Mouse (Mus musculus): ENCODE measurements at regions not wholly inside any gene's neighbourhood (a gene's known extent, or its start where the extent isn't known, plus 50 kb on each side); places are given as distances from the start of the nearest gene placed in this dataset.
A peak's percentile ranks its signal among the peaks of the same experiment; 100 is the strongest.

DNA sequence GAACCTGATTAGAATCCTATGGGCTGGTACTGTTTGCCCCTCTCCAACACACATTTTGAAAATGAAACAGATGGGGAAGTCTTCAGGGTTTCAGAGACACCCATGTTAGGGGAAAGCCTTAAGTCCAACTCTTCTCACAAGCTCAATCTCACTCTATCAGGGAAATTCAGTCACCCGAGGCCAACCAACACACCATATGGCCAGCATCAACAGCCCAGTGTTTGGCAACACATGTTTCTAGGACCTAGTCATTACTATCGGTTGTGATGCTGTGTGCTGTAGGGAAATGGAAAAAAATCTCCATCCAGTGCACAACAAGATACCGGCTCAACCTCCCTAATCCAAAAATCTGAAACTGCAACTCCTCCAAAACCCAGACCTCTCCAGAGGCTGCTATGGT lies 124.6 kb upstream of the Ly86 start:
- H3K4me3 ChIP-seq (ENCODE audit: low read depth, low read length), result no peak overlapping the region
- no peak for ATAC-seq (replicated peaks; ENCODE audit: low FRiP score)
- H3K4me1 ChIP-seq (replicated peaks; ENCODE audit: control insufficient read depth, insufficient read depth, low read length), result no peaks in the 10 kb centered on the region
- WGBS, result 88% methylated on average over 3 of the region's 3 CpGs
- DNase-seq (ENCODE audit: low spot score), result no peak
- H3K27me3 ChIP-seq (ENCODE audit: control insufficient read depth, insufficient read depth, low read length), result no peaks in the 10 kb centered on the region
- H3K36me3 ChIP-seq (ENCODE audit: control insufficient read depth, insufficient read depth, low read length), result no peaks in the 10 kb centered on the region
- H3K4me2 ChIP-seq (ENCODE audit: low read depth, low read length, severe bottlenecking), result no peak overlapping the region
- H3K9me3 ChIP-seq (ENCODE audit: control insufficient read depth, low read length), result no peaks in the 10 kb centered on the region
- no peak overlapping the region for H3K9ac ChIP-seq (ENCODE audit: low read length)
- no peak overlapping the region for H3K27ac ChIP-seq (ENCODE audit: low read depth, low read length)

DNA sequence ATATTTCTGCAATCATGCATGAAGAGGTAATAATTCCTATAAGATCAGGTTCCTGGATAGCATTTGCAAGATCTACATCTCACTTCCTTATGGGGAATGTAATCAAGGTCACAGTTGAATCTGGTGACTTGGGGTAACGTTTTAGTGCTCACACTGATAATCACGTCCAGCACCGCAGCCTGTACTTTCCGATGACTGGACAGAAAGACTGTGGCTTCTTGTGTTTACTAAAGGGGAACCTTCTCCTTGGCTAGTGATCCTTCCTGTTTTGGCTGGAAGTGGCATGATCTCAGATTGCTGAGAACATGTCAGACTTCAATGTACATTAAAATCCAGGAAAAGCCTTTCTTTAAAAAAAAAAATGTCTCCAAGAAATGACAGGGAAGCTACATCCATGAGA lies 126.4 kb upstream of the Ly86 start:
- ATAC-seq (replicated peaks; ENCODE audit: low FRiP score), result no peak
- Histone ChIP-seq H3K27me3 (ENCODE audit: control insufficient read depth, insufficient read depth, low read length) (no peaks in the 10 kb centered on the region), H3K27ac (ENCODE audit: low read depth, low read length) (no peak overlapping the region), H3K4me1 (replicated peaks; ENCODE audit: control insufficient read depth, insufficient read depth, low read length) (no peaks in the 10 kb centered on the region), H3K9me3 (ENCODE audit: control insufficient read depth, low read length) (no peaks in the 10 kb centered on the region), H3K36me3 (ENCODE audit: control insufficient read depth, insufficient read depth, low read length) (no peaks in the 10 kb centered on the region), H3K4me2 (ENCODE audit: low read depth, low read length, severe bottlenecking) (no peak overlapping the region), H3K4me3 (ENCODE audit: low read depth, low read length) (no peak overlapping the region), H3K9ac (ENCODE audit: low read length) (no peak overlapping the region)
- no peak for DNase-seq (ENCODE audit: low spot score)
- WGBS, result 92% methylated on average over 4 of the region's 4 CpGs

DNA sequence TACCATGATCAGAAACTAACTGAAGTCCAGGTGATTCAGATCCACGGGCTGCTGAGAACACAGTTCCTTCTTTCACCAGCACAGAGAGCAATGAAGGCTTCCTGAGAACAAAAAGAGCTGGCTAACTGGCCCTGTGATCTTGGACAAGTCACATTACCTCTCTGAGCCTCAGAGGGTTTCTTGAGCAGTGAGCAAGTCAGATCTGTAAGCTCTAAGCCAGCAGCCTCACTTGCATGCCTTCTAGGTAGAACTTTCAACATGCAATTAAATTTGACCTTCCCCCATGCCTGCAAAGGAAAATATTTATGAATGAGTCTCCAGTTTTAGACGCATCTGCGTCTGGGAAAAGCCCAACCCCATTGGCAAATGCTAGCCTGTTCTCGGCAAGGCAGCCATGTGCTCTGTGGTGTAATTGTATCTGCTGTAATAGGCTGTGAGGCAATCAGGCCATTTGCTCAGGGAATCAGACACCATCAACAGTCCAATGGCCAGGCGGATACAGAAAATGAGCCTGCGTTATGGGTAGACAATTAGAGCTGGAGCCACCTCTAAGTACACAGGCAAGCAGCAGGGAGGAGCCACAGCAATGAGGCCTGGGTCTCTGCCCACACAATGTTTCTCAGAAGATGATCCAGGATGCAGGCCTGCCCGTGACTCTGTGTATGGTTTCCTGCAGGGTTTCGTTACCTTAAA lies 130.3 kb upstream of the Ly86 start:
- WGBS, result 69% methylated on average over 8 of the region's 8 CpGs
- peak; percentile 48 for DNase-seq (ENCODE audit: low spot score)
- no peak overlapping the region for H3K27ac ChIP-seq (ENCODE audit: low read depth, low read length)

DNA sequence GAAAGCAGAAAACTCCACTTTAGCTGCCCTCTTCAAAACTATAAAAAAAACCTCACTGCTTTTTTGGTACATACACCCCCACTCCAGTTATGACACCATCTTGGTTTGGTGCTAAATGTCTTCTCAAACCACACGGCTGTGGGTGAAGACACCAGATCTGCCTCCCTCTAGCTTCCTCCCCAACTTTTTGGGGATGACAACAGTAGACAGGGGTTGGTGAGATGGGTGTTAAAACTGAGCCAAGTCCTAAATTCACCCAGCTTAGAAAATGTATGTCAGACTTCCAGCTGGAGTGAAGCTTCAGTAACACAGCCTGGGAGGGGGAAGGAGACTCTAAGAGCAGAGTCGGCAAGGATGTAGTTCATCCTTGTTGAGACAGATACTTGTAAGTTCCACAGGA lies 147.1 kb upstream of the F13a1 start:
- Histone ChIP-seq H3K4me2 (ENCODE audit: low read depth, low read length, severe bottlenecking) (no peak overlapping the region), H3K4me3 (ENCODE audit: low read depth, low read length) (no peak overlapping the region), H3K36me3 (ENCODE audit: control insufficient read depth, insufficient read depth, low read length) (no peaks in the 10 kb centered on the region), H3K27me3 (ENCODE audit: control insufficient read depth, insufficient read depth, low read length) (no peaks in the 10 kb centered on the region), H3K9ac (ENCODE audit: low read length) (no peak overlapping the region), H3K27ac (ENCODE audit: low read depth, low read length) (no peak overlapping the region), H3K4me1 (replicated peaks; ENCODE audit: control insufficient read depth, insufficient read depth, low read length) (no peaks in the 10 kb centered on the region), H3K9me3 (ENCODE audit: control insufficient read depth, low read length) (no peaks in the 10 kb centered on the region)
- DNase-seq (ENCODE audit: low spot score) (no peak), ATAC-seq (replicated peaks; ENCODE audit: low FRiP score) (no peak)
- WGBS, result 96% methylated on average over 2 of the region's 2 CpGs

More for the DNA sequence above, 130.3 kb upstream of the Ly86 start:
- no peaks in the 10 kb centered on the region for H3K36me3 ChIP-seq (ENCODE audit: control insufficient read depth, insufficient read depth, low read length)
- H3K4me2 ChIP-seq (ENCODE audit: low read depth, low read length, severe bottlenecking), result no peak overlapping the region
- no peaks in the 10 kb centered on the region for H3K27me3 ChIP-seq (ENCODE audit: control insufficient read depth, insufficient read depth, low read length)
- H3K9me3 ChIP-seq (ENCODE audit: control insufficient read depth, low read length), result no peaks in the 10 kb centered on the region
- ATAC-seq (replicated peaks; ENCODE audit: low FRiP score), result no peak
- no peak overlapping the region for H3K4me3 ChIP-seq (ENCODE audit: low read depth, low read length)
- H3K9ac ChIP-seq (ENCODE audit: low read length), result no peak overlapping the region
- H3K4me1 ChIP-seq (replicated peaks; ENCODE audit: control insufficient read depth, insufficient read depth, low read length), result no peaks in the 10 kb centered on the region

DNA sequence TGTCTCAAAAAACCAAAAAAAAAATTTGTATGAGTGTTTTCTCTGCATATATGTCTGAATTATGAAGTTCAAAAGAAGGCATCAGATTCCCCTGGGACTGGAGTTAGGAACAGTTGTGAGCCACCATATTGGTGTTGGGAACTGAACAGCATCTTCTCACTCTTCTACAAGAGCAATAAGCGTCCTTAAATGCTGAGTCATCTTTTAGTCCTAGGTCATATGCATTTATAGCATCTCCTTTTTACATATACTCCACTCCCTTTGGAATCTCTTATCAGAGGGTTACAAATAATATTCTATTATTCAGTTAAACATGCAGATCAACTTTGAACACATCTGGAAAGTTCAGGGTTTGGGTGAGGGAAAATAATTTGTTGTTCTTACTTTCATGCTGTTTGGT lies 145.8 kb upstream of the F13a1 start:
- no peak overlapping the region for H3K9ac ChIP-seq (ENCODE audit: low read length)
- no peak for ATAC-seq (replicated peaks; ENCODE audit: low FRiP score)
- 82% methylated on average over 1 of the region's 1 CpGs for WGBS

DNA sequence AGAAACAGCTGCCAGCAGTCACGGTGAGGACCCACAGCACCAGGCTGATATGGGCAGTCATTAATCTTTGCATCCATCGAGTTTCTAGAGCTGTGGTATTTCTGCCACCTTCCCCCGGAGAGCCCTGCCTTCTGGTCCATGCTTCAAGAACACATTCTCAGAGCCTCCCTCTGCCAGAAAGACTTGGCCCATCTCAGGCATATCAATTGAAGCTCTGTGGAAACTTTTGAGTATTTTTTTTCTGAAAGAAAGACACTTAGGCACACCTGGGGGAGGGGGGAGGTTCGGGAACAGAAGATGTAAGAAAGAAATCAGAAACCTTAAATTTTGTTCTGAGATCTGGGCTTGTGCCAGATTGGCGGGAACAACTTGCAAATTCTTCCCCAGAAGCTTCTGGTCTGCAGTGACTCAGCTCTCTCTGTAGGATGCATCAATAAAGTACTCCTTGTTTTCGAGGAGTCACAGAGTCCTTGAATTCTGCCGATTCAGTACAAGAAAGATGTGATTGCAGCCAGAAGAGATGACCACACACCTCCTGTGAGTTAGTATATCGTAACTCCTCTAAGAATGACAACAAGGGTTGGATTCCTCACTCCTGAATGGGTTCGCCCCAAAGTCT lies 131.2 kb upstream of the F13a1 start:
- Histone ChIP-seq H3K27me3 (ENCODE audit: control insufficient read depth, insufficient read depth, low read length) (no peaks in the 10 kb centered on the region), H3K4me2 (ENCODE audit: low read depth, low read length, severe bottlenecking) (no peak overlapping the region), H3K9me3 (ENCODE audit: control insufficient read depth, low read length) (no peaks in the 10 kb centered on the region), H3K4me1 (replicated peaks; ENCODE audit: control insufficient read depth, insufficient read depth, low read length) (no peaks in the 10 kb centered on the region), H3K27ac (ENCODE audit: low read depth, low read length) (no peak overlapping the region), H3K9ac (ENCODE audit: low read length) (no peak overlapping the region), H3K36me3 (ENCODE audit: control insufficient read depth, insufficient read depth, low read length) (no peaks in the 10 kb centered on the region), H3K4me3 (ENCODE audit: low read depth, low read length) (no peak overlapping the region)
- WGBS, result 84% methylated on average over 9 of the region's 9 CpGs
- ATAC-seq (replicated peaks; ENCODE audit: low FRiP score), result no peak
- no peak for DNase-seq (ENCODE audit: low spot score)

More for the DNA sequence above, 145.8 kb upstream of the F13a1 start:
- Histone ChIP-seq H3K4me1 (replicated peaks; ENCODE audit: control insufficient read depth, insufficient read depth, low read length) (no peaks in the 10 kb centered on the region), H3K27ac (ENCODE audit: low read depth, low read length) (no peak overlapping the region), H3K4me2 (ENCODE audit: low read depth, low read length, severe bottlenecking) (no peak overlapping the region), H3K27me3 (ENCODE audit: control insufficient read depth, insufficient read depth, low read length) (no peaks in the 10 kb centered on the region), H3K36me3 (ENCODE audit: control insufficient read depth, insufficient read depth, low read length) (no peaks in the 10 kb centered on the region), H3K4me3 (ENCODE audit: low read depth, low read length) (no peak overlapping the region), H3K9me3 (ENCODE audit: control insufficient read depth, low read length) (no peaks in the 10 kb centered on the region)
- no peak for DNase-seq (ENCODE audit: low spot score)

DNA sequence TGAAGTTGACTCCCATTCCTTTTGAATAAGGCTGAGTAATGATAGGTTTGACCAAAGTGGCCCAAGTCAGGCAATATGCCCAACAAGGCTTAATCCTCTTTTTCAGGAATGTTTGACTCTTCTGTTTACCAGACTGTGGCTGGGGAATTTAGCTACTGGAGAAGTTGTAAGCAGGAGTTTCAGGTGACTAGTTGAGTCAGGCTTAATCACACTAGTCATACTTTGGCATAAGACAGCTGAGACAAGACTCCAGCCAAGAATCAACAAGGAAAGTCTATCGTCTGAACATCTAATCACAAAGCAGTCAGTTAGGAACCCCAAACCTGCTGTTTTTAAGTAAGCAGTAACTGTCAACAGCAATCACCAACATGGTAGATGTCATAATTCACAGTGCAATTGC lies 126.5 kb upstream of the F13a1 start:
- no peaks in the 10 kb centered on the region for H3K27me3 ChIP-seq (ENCODE audit: control insufficient read depth, insufficient read depth, low read length)
- H3K27ac ChIP-seq (ENCODE audit: low read depth, low read length), result no peak overlapping the region
- ATAC-seq (replicated peaks; ENCODE audit: low FRiP score) (no peak), DNase-seq (ENCODE audit: low spot score) (no peak)
- no peaks in the 10 kb centered on the region for H3K9me3 ChIP-seq (ENCODE audit: control insufficient read depth, low read length)
- WGBS, result 89% methylated on average over 1 of the region's 1 CpGs
- no peak overlapping the region for H3K9ac ChIP-seq (ENCODE audit: low read length)
- no peaks in the 10 kb centered on the region for H3K4me1 ChIP-seq (replicated peaks; ENCODE audit: control insufficient read depth, insufficient read depth, low read length)
- no peaks in the 10 kb centered on the region for H3K36me3 ChIP-seq (ENCODE audit: control insufficient read depth, insufficient read depth, low read length)
- no peak overlapping the region for H3K4me2 ChIP-seq (ENCODE audit: low read depth, low read length, severe bottlenecking)
- no peak overlapping the region for H3K4me3 ChIP-seq (ENCODE audit: low read depth, low read length)

DNA sequence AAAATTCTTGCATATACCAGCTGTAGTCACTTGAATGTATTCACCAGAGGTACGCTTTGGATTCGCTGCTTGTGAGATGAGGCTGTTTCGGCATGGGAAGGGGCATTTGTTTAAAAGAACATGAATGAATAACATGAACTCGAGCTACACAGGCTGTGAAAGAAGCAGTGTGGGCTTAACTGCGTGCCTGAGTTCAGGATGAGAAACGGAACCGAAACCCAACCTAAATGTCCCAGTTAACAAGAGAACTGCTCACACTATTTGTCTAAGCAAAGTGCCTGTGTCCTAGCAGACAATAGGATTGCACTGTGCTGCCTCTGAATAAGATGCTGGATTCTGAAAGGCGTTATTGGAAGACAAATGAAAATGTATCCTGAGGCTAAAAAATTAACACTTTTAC lies 126.0 kb upstream of the F13a1 start:
- H3K4me1 ChIP-seq (replicated peaks; ENCODE audit: control insufficient read depth, insufficient read depth, low read length), result no peaks in the 10 kb centered on the region
- H3K9me3 ChIP-seq (ENCODE audit: control insufficient read depth, low read length), result no peaks in the 10 kb centered on the region
- no peak overlapping the region for H3K4me3 ChIP-seq (ENCODE audit: low read depth, low read length)
- no peak overlapping the region for H3K27ac ChIP-seq (ENCODE audit: low read depth, low read length)
- H3K4me2 ChIP-seq (ENCODE audit: low read depth, low read length, severe bottlenecking), result no peak overlapping the region
- H3K9ac ChIP-seq (ENCODE audit: low read length), result no peak overlapping the region
- no peaks in the 10 kb centered on the region for H3K27me3 ChIP-seq (ENCODE audit: control insufficient read depth, insufficient read depth, low read length)
- DNase-seq (ENCODE audit: low spot score) (no peak), ATAC-seq (replicated peaks; ENCODE audit: low FRiP score) (no peak)
- no peaks in the 10 kb centered on the region for H3K36me3 ChIP-seq (ENCODE audit: control insufficient read depth, insufficient read depth, low read length)
- WGBS, result 88% methylated on average over 8 of the region's 8 CpGs
